Mouse (Mus musculus) CD4-positive, CD25-positive, alpha-beta regulatory T cell, adult 9 weeks (primary cell): ENCODE results near the gene Olfr231. TPM values are rescaled to one million over a fixed set of nuclear protein-coding genes. Genes with fewer than 3 reads are reported as not detected.

Experiments used
- polyA plus RNA-seq: library from polyadenylated mRNA; unstranded; fragments of 100-300 nt; shearing (Covaris generic); gene quantifications from one replicate; pipeline ENCODE4 v1.2.1, GENCODE M21; 2017

Gene Olfr231
- polyA plus RNA-seq = not detected

DNA sequence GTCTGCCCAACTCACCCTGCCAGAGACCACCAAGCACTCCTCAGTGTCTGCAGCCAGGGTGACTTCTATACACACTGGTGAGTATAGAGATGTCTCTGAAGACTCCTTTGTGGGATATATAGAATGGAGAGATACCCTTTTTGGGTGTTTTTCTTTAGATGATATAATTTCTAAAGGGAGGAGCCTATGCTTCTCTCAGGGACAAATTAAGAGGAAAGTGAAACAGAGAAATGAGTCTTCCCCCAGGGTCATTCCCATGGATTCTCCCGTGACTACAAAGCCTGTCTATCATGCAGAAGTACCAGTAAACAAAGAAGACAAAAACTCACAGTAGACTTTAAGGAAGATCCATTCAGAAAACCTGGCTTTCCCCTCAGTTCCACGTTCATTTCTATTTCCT is at the start of gene Olfr231:
Olfr231 (minus strand) TSS at position 101 of the 400 bp plus-strand sequence.

DNA sequence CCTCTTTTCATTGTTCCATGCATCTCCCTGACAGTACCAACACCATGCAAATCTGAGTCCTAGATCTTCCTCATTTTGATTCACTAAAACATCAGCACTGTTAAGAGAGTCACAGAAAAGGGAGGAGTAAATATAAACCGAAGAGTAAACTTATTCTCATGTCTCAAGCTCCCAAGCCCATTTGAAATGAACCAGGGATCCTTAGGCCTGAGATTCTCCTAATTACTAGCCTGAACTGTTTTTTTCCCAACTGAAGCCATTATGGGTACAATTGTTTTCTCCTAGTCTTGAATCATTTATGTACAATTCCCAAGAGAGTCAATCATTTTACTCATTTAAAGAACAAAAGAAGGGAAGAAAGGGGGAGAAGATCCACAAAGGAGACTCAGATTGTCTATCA is 34.4 kb upstream of the Olfr231 start, which contains the start of gene Olfr420:
Olfr420 (plus strand) TSS at position 301 of the 400 bp plus-strand sequence.

DNA sequence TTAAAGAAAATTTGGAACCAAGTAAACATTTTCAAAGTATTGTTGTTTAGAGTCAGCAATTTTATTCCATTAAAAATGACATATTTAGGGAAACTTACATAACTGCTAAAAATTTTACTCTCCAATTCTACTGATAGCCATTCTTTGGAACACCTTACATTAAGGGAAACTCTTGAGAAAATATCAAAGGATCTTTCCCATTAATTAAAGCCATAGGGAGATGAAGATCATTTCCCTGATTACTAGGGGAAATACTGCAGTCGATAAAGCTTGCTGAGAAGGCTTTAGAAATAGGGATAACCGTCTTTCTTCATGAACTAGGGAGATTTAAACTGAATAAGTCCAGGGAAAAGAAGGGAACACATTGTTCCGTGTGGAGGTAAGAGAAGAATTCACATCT is 10.3 kb upstream of the Olfr231 start, which contains the start of gene Olfr424:
Olfr424 (plus strand) TSS at position 301 of the 400 bp plus-strand sequence.

DNA sequence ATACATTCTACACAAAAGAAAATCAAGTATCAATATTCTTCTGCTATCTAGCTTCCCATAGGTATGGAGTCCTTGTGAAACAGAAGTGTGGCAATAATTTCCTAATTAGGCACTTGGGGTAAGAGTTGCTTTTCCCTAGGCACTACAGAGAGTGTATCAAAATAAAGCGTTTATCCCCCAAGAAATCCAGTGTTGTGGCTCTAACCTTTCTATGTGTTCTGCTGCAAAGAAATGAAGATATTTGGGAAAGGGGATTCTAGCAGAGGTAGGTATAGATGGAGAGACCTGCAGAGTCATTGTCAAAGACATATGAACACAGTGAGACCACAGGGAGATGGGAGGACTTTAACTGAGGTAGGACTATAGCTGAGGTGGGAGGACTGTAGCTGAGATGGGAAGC is 24.4 kb downstream of the Olfr231 start, which contains the start of gene Olfr427:
Olfr427 (plus strand) TSS at position 301 of the 400 bp plus-strand sequence.

DNA sequence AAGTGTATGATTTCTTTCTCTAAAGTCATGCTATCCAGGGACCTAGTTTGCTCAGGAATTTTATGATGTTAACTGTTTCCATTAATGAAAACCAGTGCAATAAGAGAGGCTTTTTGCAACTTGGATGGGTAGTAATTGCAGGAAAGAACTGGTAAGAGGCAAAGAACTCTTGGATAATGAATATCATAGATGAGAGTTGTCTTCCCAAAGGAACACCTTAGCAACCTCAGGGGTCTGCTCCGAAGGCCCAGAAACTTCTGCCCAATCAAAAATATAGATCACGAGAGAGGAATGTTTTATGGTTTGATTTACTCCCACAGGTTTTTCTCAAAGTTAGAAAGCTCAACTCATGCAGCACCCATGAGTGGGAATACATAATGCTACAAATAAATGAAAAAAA is 36.9 kb downstream of the Olfr231 start, which contains the start of gene Olfr429:
Olfr429 (plus strand) TSS at position 301 of the 400 bp plus-strand sequence.

DNA sequence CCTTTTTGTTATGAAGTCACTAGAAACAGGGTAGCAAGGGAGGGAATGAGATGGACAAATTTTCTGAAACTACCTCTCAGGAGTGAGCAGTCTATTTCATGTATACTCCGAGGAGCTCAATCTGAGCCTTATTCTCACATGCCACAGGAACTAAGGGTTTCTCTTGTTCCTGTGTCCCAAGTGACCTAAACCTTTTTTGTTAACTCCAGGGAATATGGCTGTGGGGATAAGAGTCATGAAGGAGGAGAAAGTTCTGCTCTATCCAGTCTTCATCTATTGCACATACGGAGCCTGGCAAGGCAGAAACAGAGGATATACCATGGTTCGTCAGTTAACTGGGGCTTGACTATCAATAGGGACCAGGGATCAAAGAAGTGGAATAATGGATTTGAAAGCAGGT is 54.7 kb downstream of the Olfr231 start, which contains the start of gene Olfr430:
Olfr430 (plus strand) TSS at position 301 of the 400 bp plus-strand sequence.

Other genes starting within 250 kb of the Olfr231 start
- 1.2 TPM for gene Ifi211, start 208.1 kb downstream of the Olfr231 start, polyA plus RNA-seq
- gene Mndal, start 178.7 kb downstream of the Olfr231 start, polyA plus RNA-seq = 543 TPM
- 438 TPM for gene Ifi203, start 178.5 kb downstream of the Olfr231 start, polyA plus RNA-seq
- gene Ifi202b, start 138.4 kb downstream of the Olfr231 start, polyA plus RNA-seq = not detected
- gene Ifi205, start 89.4 kb downstream of the Olfr231 start, polyA plus RNA-seq = not detected
- gene Olfr433, start 80.5 kb downstream of the Olfr231 start, polyA plus RNA-seq = not detected
- gene Olfr432, start 72.0 kb downstream of the Olfr231 start, polyA plus RNA-seq = not detected
- gene Olfr430, start 54.6 kb downstream of the Olfr231 start, polyA plus RNA-seq = not detected
- gene Olfr429, start 36.8 kb downstream of the Olfr231 start, polyA plus RNA-seq = not detected
- gene Olfr427, start 24.3 kb downstream of the Olfr231 start, polyA plus RNA-seq = not detected
- not detected for gene Olfr424, start 10.4 kb upstream of the Olfr231 start, polyA plus RNA-seq
- not detected for gene Olfr420, start 34.5 kb upstream of the Olfr231 start, polyA plus RNA-seq
- gene Spta1, start 51.6 kb upstream of the Olfr231 start, polyA plus RNA-seq = 0.04 TPM
- gene Olfr419, start 130.9 kb upstream of the Olfr231 start, polyA plus RNA-seq = not detected
- not detected for gene Mptx1, start 209.4 kb upstream of the Olfr231 start, polyA plus RNA-seq
- not detected for gene Olfr417, start 244.0 kb upstream of the Olfr231 start, polyA plus RNA-seq